Mouse (Mus musculus) kidney, adult 2 months (tissue): ENCODE measurements around the gene Golt1a.

Source experiments
- CTCF ChIP-seq: fragments of 200-500 bp; conservative IDR thresholded peaks from 2 replicates; pipeline ENCODE4 v1.5.1; 2011; ENCODE audit warnings: low read depth, mild to moderate bottlenecking, control low read depth, low read length, moderate library complexity, mixed read lengths; ENCODE audit not compliant: insufficient read depth, insufficient read length
- POLR2A ChIP-seq: fragments of 200-500 bp; IDR thresholded peaks from one replicate; pipeline ENCODE4 v1.6.1; 2011; ENCODE audit warnings: low read depth, low read length, control low read depth

GRCm38 (mm10) chr1:133298816-133299215, 10.8 kb upstream of the Golt1a start:
- TF ChIP-seq POLR2A: no peak
- no peak for TF ChIP-seq CTCF
